Mouse (Mus musculus): ENCODE data around the gene Ifit3.
"Not testable (repeated sequence)": the region's sequence is repeated elsewhere in the genome, so short reads cannot be mapped to it uniquely, and the experiment has no call there.

The Ifit3 gene

DNA sequence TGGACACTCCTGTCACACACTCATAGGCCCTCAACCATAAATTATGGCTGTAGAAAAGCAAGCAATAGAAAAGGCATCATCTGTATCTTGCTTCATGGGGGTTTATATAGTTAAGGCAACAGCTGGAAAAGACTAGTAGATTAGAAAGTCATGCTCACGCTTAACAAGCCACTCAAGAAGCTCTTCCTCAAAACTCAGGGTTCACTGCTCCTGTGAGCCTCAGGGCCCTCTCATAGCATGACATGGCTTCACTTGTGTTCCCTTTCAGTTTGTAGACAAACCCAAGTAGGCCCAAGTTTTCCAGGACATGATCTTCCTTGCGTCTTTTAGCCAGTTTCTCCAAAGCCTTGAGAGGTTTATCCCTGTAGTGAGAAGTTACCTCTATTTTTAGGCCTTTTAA is 10.1 kb downstream of the Ifit3 start:
- no peak for DNase-seq

DNA sequence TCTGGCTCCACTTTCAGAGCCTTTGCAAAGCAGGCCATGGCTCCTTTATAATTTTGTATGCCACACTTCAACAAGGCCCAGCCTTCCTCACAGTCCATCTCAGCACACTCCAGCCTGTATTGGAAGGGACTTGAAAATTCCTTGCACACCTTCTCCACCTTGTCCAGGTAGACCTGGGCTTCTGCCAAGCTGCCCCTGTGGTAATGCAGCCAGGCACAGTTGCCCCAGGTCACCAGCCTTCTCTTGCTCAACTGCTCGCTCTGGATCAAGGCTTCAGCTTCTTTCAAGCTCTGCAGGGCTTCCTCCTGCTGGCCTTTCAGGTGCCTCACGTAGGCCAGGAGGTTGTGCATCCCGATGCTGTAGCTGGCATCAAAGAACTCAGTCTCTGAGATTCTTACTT is 11.2 kb downstream of the Ifit3 start:
- not testable (repeated sequence) for DNase-seq

DNA sequence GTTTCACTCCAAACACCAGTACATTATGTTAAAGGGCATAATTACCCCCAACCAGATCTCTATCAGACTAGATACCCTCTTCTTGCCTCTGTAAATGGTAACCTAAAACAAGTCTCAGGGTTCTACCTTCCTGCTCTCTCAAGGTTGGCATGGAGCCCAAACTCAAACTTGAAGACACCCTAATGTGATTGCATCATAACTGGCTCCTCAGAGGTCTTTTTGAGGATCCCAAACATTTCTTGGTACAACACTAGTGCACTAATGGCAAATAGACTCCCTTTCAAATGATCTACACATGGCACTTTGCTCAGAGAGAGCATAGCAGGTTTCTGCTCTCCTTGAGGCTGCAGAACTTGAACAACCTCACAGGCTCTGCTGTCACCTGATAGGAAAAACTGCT is 13.5 kb downstream of the Ifit3 start:
- DNase-seq = no peak

DNA sequence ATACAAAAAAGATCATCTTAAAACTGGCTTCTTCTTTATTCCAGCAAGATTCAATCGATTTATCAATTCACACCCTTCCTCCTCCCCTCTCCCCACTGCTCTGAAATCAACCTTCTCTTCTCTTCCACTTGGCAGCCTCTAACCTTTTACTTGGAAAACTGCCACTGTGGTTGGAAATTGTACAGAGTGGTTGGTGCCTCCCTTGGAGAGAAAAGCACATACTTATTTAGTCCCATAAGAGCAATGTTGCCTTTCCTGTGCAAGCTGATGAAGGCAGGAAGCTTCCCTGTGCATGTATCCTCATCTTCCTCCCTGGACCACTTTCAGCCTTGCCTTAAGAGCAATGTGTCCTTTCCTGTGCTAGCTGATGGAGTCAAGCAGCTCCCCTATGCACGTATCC is 15.0 kb downstream of the Ifit3 start:
- DNase-seq = peak; percentile 7

DNA sequence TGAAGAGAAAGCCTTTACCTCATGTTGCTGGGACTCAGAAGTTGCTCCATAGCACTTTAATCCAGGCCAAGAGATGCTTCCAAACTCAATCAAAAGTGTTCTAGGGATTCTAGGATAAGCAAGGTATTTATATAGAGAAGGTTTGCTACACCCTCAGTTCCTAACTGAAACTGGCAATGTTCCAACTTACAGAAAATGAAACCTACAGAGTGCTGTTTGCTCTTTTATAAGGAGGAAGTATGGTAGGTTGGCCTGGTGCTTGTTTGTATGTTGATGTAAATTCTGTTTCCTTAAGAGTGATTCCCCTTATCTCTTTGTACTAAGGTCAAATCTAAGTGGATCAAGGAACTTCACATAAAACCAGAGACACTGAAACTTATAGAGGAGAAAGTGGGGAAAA is 15.9 kb downstream of the Ifit3 start:
- not testable (repeated sequence) for DNase-seq

DNA sequence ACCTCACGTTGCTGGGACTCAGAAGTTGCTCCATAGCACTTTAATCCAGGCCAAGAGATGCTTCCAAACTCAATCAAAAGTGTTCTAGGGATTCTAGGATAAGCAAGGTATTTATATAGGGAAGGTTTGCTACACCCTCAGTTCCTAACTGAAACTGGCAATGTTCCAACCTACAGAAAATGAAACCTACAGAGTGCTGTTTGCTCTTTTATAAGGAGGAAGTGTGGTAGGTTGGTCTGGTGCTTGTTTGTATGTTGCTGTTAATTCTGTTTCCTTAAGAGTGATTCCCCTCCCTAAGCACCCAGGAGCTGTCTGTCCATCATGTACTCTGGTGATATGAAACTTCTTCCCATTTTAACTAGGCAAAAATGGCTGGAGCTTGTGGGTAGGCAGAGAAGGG is 18.6 kb downstream of the Ifit3 start, which contains the start of gene Ifit1bl1:
TSS of gene Ifit1bl1 (minus strand) at position 69 of the 400 bp plus-strand sequence.
- not testable (repeated sequence) for DNase-seq

DNA sequence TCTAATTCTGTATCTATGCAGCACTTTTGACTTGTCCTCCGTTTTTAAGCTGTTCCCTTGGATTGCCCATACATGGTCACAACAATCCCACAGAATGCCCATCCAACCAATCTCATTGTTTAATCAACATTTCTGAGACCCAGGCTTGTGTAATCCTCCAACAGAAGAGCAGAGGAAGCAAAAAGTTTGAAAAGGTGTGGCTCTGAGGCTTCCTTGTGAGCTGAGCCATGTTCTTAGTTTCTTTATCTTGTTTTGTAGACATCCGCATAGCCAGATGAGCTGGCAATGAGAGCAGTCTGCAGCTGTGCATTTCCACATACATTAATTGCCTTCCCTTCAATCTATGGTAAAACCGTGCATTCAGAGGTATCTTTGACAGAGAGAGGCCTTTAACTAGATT is 22.1 kb downstream of the Ifit3 start:
- DNase-seq = no peak

DNA sequence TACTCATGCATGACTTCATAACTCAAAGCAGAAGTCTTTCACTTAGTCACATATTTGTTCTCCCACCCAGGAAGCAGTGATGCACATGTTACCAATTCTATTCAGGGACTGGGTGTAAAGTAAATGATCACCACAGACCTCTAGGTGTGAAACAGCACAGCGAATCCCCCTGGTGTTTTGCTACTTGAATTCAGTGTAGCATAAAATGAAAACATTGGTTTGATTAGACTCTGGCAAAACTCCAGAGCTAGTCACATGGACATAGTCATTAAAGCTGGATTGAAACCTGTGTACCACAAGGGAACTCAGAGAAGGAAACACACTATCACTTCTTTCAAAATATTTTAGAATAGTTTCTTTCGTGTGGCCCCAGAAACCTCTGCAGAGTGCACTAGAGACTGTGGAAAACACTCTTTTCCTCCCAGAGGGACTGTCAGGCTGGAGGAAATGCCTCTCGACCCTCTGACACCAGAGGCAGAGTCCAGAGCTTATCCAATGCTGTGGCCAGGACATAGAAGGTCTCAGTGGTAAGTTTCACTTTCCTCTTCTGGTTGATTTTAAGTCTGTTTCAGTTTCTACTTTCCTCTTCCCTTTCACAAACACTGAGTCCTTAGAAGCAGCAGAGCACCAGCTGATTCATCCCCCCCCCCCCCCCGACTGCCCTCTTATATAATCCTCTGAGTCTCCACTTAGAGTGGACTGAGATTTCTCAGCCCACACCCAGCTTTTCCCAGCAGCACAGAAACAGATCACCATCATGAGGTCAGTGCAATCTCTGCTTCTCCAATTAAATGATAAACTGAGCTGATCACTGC is 24.1 kb downstream of the Ifit3 start, which contains the start of gene Ifit3b:
TSS of gene Ifit3b (plus strand) at position 734 of the 815 bp plus-strand sequence.
- DNase-seq = not testable (repeated sequence)

DNA sequence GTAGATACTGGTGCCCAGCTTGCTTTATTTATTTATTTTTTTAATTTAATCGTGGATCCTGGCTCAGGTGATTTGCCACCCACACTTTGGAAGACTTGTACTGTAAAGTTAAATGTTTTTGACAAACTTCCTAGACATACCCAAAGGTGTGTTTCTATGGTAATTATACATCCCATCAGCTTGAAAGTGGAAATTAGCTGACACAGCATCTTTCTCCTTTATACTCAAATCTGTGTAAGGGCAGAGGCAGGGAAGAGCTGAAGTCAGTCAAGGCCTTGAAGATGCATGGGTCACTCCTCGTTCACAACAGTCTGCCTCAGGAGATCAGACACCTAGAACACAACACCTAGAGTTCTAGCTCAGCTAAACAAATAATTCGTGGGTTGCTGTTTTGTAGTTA is 26.8 kb downstream of the Ifit3 start:
- DNase-seq = not testable (repeated sequence)

DNA sequence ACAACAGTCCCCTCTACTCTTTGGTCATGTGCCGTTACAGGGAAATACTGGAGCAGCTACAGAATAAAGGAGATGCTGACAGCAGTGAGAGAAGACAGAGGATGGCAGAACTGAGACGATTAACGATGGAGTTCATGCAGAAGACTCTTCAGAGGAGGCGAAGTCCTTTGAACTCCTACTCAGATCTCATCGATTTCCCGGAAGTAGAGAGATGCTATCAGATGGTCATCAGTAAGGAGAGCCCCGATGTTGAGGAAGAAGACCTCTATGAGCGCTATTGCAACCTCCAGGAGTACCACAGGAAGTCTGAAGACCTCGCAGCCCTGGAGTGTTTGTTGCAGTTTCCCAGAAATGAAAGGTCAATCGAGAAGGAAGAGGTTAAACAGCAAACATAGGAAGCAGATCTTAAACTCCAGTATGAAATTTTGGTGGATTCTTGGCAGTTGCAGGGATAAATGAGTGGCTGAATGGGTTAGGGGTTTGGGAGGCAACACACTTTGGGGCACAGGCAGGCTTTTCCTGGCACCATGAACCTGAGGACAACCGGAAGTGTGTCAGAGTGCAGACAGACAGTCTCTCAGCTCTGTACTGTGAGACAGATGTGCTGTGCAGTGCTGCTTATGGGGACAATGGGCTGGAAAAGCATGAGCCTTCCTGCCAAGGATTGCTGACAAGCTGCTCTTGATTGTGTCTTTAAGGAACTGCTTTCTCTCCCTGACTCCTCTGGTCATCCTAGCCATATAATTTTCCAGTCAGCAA is 29.1 kb downstream of the Ifit3 start:
- not testable (repeated sequence) for DNase-seq

DNA sequence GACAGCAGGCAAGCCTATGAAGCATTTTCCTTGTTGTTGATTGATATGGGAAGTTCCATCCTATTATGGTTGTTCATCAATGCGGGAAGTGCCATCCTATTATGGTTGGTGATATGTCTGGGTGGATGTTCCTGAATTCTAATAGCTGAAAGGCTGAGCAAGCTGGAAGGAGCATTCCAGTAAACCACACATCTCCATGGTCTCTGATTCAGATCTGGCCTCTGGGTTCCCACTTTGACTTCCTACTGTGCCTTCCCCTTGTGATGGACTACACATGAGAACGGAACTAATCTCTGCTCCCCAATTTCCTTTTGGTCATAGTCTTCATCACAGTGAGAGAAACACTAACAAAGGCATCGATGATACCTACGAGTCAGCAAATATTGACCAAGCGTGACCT is 37.5 kb downstream of the Ifit3 start:
- DNase-seq = no peak

DNA sequence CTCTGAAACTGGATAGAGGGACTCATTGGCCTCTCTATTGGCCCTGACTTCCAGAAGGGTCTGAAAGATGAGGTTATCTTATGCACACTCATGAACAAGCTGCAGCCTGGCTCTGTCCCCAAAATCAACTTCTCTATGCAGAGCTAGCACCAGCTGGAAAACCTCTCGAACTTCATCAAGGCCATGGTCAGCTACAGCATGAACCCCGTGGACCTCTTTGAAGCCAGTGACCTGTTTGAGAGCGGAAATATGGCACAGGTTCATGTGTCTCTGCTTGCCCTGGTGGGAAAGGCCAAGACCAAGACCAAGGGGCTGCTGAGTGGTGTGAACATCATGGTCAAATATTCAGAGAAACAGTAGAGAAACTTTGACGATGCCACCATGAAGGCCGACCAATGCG is 40.5 kb downstream of the Ifit3 start:
- no peak for DNase-seq

DNA sequence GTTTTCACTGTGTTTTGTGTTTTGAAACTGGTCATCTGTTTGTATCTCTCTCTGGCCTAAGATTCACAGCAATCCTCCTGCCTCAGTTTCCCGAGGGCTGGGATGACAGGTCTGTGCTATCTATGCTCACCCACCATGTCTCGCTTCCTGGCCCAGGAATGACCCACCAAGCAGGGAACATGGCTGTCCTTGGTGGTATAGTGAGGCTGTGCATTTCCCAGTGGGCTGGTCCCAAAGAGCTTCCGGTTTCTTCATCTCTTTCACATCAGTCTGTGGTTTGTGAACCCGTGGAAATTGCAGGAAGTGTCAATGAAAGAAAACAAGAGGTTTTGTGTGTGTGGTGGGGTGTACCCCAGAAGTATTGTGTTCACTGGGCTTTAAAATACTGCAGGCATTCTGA is 41.3 kb downstream of the Ifit3 start:
- no peak for DNase-seq

DNA sequence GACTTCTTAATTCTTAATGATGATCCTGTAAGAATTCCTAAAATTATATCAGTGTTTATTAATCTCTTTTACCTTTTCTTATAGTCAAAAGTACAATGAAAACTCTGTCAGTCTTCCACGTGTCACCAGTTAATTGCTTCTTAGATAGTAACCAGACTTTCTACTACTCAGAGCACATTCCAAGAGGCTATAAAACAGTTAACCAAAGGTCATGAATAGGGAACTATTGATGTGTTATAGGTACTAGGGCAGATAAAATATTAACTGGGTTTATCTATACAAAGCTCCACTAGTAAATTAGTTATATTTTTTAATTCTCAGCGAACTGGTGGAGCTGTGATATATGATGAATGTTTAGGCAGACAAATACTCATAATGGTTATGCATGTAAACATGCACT is 44.2 kb downstream of the Ifit3 start:
- DNase-seq = no peak

DNA sequence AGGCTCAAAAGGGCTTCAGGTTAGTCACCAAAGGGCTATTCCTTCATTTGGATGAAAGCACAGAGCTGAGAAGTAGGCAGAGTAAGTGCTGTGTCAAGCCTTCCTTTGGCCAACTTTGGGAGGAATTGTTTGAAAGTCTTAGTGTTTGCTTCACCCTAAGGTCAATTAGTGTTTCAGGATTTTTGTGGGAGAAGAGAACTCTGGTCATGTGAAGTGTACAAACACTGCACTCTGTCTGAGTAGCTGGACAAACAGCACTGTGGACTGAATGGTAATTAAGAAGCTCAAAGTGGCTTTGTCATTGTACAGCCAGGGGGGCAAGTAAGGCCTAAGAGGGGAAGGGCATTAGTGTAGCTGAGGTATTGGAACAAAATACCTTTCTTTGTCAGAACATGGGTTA is 48.2 kb downstream of the Ifit3 start:
- no peak for DNase-seq

DNA sequence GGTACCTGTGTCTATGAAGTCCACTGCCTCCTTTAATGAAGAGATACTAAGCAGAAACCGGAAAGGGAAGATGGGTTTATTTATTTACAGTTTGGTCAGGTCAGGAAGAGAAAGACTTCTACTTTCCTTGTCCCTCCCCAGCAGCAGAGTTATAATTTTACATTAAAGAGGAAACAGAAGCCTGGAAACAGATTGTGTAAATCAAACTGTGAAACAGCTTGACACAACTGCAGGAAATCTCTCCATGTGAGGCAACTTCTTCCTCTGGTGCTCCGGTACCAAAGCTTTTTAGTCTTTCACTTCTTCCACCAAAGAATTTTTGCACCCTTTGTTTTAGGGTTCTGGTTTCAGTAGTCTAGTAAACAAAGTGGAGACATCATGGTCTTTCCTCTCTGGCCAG is 50.2 kb downstream of the Ifit3 start:
- no peak for DNase-seq

DNA sequence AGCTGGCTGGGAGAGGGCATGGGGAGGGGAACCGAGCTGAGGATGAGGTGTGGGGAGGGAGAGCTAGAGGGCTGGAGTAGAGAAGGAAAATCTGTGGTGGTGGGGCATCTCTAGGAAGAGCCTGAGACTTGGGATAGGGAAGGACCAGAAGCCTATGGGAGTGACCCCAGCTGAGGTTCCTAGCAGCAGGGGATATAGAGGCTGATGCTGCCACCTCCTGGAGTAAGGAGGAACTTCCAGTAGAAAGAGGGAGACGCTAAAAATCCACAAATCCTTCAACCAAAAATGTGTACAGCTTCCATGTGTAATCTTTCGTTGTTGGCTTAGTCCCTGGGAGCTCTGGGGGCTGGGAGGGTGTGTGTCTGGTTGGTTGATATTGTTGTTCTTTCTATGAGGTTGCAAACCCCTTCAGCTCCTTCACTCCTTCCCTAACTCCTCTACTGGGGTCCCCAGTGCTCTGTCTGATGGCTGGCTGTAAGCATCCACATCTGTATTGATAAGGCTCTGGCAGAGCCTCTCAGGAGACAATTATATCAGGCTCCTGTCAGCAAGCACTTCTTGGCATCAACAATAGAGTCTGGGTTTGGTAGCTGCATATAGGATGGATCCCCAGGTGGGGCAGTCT is 53.7 kb downstream of the Ifit3 start:
- no peak for DNase-seq

Data from cerebellum, adult 11-12 months (tissue).